Mouse (Mus musculus) brain, embryonic 14.5 days (tissue): ENCODE data around the gene Gpr179. TPM values are rescaled to one million over a fixed set of nuclear protein-coding genes. Genes with fewer than 3 reads are reported as not detected.

ENCODE experiments used
- DNase-seq: peaks from one replicate; pipeline ENCODE4 v3.0.0-alpha.2; 2011; ENCODE audit warnings: low read depth
- CTCF ChIP-seq: fragments of 200-500 bp; IDR thresholded peaks from 2 replicates; pipeline ENCODE4 v1.5.1; 2012; ENCODE audit warnings: inconsistent platforms, mild to moderate bottlenecking, moderate library complexity, borderline replicate concordance; ENCODE audit not compliant: insufficient read depth, insufficient read length; ENCODE audit errors: extremely low read depth
- POLR2A ChIP-seq: fragments of 200-500 bp; IDR thresholded peaks from 2 replicates; pipeline ENCODE4 v1.6.1; 2012; ENCODE audit warnings: mild to moderate bottlenecking, inconsistent platforms, borderline replicate concordance; ENCODE audit not compliant: poor library complexity, insufficient read depth, insufficient read length, severe bottlenecking; ENCODE audit errors: extremely low read depth
- polyA plus RNA-seq: library from polyadenylated mRNA; depleted of rRNA; stranded (reverse); fragments of >200 nt; gene quantifications from 2 replicates; pipeline ENCODE4 v1.2.3, GENCODE M21; 2012

Gpr179 gene
- polyA plus RNA-seq, 1 experiment, result 0.41 TPM

DNA sequence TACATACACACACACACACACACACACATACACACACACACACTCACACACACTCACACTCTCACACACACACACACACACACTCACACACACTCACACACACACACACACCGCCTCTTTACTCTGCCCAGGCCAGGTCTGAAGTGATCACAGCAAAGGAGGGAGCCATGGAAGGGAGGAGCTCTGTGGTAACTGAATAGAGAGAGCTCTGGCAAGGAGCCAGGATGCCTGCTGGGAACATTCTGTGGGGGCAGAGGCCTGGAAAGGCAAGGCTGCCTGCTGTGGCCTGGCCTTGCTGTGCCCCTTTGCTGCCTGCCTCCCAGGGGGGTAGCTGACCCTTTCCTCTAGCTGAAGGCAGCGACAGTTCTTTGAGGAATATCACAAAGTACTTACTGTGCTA is 1.8 kb downstream of the Gpr179 start:
- DNase-seq, result peak; percentile 94
- TF ChIP-seq CTCF (no peak), POLR2A (no peak)

GRCm38 (mm10) chr11:97347291-97347690 is 4.6 kb downstream of the Gpr179 start:
- no peak for DNase-seq
- TF ChIP-seq POLR2A (no peak), CTCF (no peak)

DNA sequence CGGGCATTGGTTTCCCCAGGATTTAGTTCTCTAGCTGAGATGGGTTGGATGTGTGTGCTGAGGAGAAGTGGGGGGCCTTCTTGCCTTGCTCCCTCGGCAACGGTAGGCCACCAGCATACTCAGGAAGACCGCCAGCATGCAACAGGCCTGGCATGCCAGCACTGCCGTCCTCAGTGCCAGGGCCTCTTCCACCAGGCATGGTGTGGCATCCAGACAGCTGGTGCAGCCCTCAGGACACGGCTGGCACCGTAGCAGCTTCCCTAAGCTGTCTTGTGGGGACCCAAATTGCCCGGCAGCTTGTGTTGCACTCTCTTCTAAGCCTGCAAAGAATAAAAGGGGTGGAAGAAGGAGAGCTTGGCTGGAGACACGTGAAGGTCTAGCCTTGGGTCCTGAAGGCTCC is 5.5 kb downstream of the Gpr179 start:
- no peak for TF ChIP-seq POLR2A
- TF ChIP-seq CTCF, result no peak
- DNase-seq, result peak; percentile 25

DNA sequence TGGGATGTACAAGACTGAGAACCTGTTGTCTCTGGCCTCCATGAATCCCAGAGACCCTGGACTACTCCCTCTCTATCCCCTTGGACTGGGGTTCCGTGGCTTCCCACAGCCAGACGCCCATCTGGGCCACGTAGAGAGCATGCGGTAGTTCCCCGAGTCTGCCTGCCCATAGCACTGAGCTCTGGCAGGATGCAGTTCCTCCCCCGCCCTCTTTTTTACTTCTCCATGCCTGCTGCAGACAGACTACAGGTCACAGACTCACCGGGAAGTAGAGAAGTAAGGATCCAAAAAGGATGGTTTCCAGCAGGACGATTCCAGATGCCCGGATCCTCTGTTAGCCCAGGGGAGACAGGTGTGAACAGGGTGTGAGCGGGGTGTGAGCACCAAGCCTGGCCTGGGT is 6.4 kb downstream of the Gpr179 start:
- DNase-seq, result no peak
- TF ChIP-seq CTCF (no peak), POLR2A (no peak)

DNA sequence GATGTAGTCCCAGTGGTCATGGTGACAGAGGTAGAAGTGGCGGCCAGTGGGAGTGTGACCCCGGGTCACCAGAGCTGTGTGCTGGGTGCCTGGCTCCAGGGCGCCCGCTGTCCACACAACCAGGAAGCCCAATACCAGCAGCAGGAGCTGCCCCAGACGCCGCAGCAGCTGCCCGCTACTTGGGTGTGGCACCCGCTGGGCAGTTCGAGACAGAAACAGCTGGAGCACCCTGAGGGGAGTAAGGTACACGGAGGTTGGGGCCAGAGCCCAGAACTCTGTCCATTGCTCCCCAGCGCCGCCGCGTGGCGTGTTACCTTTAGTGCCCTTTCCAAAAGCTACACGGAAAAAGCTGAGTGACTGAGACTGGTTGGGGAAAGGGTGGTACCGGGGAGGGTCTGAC is 8.3 kb downstream of the Gpr179 start:
- TF ChIP-seq POLR2A (no peak), CTCF (peak; percentile 23; the same call in 1 of the 2 replicates)

GRCm38 (mm10) chr11:97343175-97343574 is 8.7 kb downstream of the Gpr179 start:
- no peak for TF ChIP-seq POLR2A
- TF ChIP-seq CTCF, result no peak
- no peak for DNase-seq

More for the DNA sequence above, 8.3 kb downstream of the Gpr179 start:
- no peak for DNase-seq

GRCm38 (mm10) chr11:97338977-97339315 is 12.9 kb downstream of the Gpr179 start:
- no peak for TF ChIP-seq CTCF
- TF ChIP-seq POLR2A, result no peak
- peak; percentile 89 for DNase-seq

DNA sequence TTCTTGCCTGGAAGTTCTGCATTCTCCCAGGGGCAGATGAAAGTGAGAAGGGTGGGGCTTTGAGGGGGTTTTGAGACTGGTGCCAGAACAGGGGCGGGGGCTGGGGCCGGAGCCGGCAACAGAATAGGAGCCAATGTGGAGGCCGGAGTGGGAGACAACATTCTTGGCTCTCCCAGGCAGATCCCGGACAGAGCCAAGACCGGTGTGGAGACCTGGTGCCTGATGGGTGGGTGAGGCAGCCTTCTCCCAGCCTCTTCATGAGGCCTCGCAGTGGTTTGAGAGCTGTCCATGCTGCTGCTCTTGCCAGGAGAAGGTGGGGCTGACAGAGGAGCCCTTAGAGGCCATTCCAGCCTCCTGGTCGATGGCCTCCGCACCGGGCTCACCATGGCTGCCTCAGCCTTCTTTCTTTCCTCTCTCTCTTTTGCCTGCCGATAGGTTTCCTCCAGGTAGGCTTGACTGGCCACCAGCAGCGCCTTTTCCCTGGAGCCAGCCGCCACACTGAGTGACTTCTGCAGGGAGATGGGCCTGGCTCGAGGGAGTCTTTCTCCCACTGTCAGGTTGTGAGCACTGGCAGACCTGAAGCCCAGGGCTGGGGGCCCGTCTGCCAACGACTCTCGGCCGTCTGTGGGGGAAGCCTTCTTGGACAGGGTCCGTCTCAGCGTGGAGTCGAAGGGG is 13.4 kb downstream of the Gpr179 start:
- TF ChIP-seq CTCF (no peak), POLR2A (no peak)
- DNase-seq, result peak; percentile 69

GRCm38 (mm10) chr11:97337363-97337762 is 14.5 kb downstream of the Gpr179 start:
- DNase-seq, result no peak

GRCm38 (mm10) chr11:97336751-97337345 is 15.0 kb downstream of the Gpr179 start:
- TF ChIP-seq POLR2A, result no peak
- no peak for TF ChIP-seq CTCF
- DNase-seq, result no peak

More at GRCm38 (mm10) chr11:97337363-97337762, 14.5 kb downstream of the Gpr179 start:
- no peak for TF ChIP-seq CTCF

DNA sequence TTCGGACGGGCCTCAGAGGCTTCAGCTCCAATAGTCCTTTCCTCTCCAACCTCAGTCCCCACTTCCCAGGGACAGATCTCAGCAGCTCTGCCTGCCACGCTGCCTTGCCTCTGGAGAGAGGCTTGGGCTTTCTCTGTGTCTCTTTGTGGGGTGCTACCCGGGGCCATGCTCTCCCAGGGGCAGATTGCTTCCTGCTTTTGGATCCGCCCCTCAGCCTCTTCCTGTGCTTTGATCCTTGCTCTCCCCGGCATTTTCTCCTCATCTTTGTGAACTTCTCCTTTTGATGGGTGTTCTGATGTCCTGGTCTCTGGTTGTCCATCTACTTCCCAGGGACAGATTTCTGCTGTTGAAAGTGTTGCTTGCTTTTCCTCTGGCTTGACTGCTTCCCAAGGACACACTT is 15.6 kb downstream of the Gpr179 start:
- DNase-seq, result no peak

GRCm38 (mm10) chr11:97334400-97334799 is 17.5 kb downstream of the Gpr179 start:
- TF ChIP-seq CTCF (no peak), POLR2A (no peak)
- DNase-seq, result no peak

More for the DNA sequence above, 15.6 kb downstream of the Gpr179 start:
- TF ChIP-seq CTCF, result no peak
- no peak for TF ChIP-seq POLR2A

GRCm38 (mm10) chr11:97333896-97334295 is 18.0 kb downstream of the Gpr179 start:
- no peak for DNase-seq
- TF ChIP-seq POLR2A (no peak), CTCF (no peak)

DNA sequence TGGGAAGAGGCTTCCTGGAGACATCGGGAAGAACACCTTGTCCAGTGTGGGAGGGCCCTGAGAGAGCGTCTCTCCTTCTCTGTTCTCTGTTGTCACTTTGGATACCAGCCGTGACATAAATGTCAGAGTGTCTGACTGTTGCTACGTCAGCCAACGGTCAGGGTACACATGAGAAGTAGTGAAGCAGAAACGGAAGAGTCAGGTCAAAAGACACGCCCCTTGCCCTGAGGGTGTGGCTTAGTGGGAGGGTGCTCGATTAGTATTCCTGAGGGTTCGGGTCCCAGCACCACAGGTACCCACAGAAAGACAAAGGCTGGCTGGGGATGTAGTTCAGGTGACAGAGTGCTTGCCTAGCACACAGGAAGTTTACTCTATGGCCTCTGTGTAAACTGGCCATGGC is 18.8 kb downstream of the Gpr179 start:
- no peak for DNase-seq
- TF ChIP-seq POLR2A (no peak), CTCF (no peak)

GRCm38 (mm10) chr11:97331231-97332190 is 20.4 kb downstream of the Gpr179 start:
- DNase-seq, result no peak
- TF ChIP-seq POLR2A, result no peak
- no peak for TF ChIP-seq CTCF
